Mouse (Mus musculus) c-Kit-negative CD71-positive TER-119-positive erythroid progenitor cells, embryonic 14.5 days (primary cell): ENCODE measurements at regions not wholly inside any gene's neighbourhood (a gene's known extent, or its start where the extent isn't known, plus 50 kb on each side); places are given as distances from the start of the nearest gene placed in this dataset.

Source experiments
- DNase-seq: peaks from one replicate; pipeline ENCODE4 v3.0.0-alpha.2; 2013; ENCODE audit warnings: low read depth, low spot score

- no peak for DNase-seq
These were observed 60.3 kb downstream of the 4930544G11Rik start for GRCm38 (mm10) chr6:66012675-66013074.

- DNase-seq, result no peak
These were observed 71.1 kb downstream of the 4930544G11Rik start for GRCm38 (mm10) chr6:66023531-66023930.

- no peak for DNase-seq
These were observed 84.4 kb downstream of the 4930544G11Rik start for GRCm38 (mm10) chr6:66036789-66037188.

DNA sequence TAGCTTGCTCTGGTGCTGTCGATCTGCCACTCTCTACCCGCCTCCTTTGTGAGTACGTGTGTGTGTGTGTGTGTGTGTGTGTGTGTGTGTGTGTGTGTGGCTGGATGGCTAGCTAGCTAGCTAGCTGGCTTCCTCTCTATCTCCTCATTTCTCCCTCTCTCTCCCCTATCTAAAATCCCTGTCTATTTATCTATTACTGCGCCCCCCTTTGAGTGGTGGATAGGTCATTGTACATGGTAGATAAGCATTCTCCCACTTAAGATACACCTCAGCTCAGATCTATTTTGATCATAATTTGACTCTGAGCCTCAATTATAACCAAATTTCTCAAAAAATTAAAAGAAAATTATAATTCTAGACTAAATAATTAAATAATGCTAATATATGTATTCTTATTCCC lies 99.4 kb downstream of the 4930544G11Rik start:
- DNase-seq, result no peak

- peak; percentile 19 for DNase-seq
These were observed 100.0 kb downstream of the 4930544G11Rik start for GRCm38 (mm10) chr6:66052386-66052785.

DNA sequence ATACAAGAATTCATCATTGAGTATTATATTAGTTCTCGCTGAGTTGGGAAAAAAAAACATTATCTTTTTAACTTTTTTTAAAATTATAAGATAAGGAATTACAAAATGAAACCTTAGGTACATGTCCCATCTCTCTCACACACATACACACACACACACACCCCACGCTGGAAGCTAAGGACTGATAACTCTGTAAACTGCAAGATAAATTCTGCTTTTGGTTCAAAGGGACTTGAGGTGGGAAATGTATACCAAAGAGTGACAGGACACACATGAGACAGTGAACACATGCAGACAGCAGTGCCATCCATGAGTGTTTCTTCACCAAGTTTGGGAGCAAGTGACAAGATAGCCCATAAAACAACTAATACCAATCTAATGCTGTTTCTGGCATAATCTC lies 100.8 kb downstream of the 4930544G11Rik start:
- DNase-seq, result no peak

- DNase-seq, result no peak
These were observed 116.5 kb downstream of the 4930544G11Rik start for GRCm38 (mm10) chr6:66068874-66069273.

DNA sequence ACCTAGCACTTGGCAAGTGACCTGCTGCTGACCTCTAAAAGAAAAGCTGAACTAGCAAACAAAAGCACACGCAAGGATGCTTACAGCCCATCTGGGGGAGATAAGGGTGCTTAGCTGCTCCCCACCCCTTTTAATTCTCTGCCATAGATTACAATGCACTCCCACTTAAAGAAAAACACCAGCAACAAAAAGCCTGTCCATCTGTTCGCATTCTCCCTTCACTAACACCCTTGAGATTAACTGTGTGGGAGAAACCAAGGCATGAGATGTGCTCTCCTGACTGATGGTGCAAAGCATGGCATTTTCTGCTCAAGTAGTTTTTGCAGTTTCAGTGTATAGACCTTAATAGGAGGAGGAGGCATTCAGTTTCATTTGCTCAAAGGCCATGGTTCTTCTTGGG lies 125.0 kb downstream of the 4930544G11Rik start:
- no peak for DNase-seq

GRCm38 (mm10) chr6:66078769-66079168 lies 126.4 kb downstream of the 4930544G11Rik start:
- DNase-seq, result no peak

- no peak for DNase-seq
These were observed 149.2 kb downstream of the 4930544G11Rik start for GRCm38 (mm10) chr6:66101555-66102071.

GRCm38 (mm10) chr6:66114366-66114765 lies 162.0 kb downstream of the 4930544G11Rik start:
- DNase-seq, result no peak

- no peak for DNase-seq
These were observed 169.2 kb downstream of the 4930544G11Rik start for GRCm38 (mm10) chr6:66121479-66122183.

DNA sequence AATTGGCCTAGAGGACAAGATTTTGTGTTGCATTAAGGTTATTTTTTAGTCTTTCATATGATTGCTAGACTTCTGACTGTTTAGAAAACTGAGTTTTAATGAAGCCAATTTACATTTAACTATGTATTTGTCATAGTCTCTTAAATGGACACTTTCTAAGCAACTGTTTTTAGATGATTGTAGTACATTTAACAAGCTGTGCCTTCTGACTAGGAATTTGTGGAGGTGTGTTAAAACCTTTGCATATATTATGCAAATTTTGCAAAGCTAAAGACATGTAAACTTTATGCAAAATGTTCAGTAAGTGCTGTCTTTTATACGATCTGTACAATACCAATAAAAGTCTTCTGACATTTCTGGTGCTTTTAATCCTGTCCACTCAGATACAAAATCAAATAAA lies 171.9 kb downstream of the 4930544G11Rik start:
- no peak for DNase-seq

DNA sequence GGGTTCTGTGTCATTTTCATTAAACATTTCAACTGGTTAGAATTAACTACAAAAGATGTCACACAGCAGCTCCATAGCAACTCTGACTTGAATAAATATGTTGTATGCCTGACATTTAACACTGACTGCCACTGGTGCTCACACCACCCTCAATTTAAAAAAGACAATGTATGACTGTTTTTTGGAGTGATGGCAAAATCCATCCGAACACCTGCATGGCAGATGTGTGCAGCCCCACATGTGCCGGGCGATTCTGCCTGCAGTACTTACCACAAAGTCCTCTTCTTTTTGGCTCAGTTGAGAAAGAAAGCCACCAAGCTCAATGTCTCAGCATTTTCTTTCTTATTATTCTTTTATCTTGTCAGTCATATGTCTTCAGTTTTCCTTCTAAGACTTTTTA lies 199.4 kb downstream of the 4930544G11Rik start:
- no peak for DNase-seq

DNA sequence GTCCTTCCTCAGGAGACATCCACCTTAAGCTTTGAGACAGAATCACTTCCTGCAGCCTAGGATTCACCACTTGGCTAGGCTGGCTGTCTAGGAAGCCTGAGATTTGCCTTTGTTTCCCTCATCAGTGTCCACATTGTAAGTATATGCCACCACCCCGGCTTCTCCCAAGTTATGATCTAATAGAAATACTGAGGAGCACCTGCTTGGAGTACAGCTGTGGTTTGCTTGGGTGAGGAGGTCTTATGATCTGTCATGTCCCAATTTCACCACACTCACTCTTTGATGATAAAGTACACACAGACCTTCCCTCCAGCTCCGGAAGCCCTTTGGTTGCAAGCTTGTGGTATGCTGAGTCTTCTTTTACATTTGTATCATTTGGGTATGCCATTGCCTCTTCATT lies 202.4 kb downstream of the 4930544G11Rik start:
- DNase-seq, result no peak

- no peak for DNase-seq
These were observed 208.4 kb downstream of the 4930544G11Rik start for GRCm38 (mm10) chr6:66160805-66161204.

- DNase-seq, result no peak
These were observed 216.5 kb downstream of the 4930544G11Rik start for GRCm38 (mm10) chr6:66168913-66169312.

GRCm38 (mm10) chr6:66197990-66198389 lies 245.6 kb downstream of the 4930544G11Rik start:
- no peak for DNase-seq

DNA sequence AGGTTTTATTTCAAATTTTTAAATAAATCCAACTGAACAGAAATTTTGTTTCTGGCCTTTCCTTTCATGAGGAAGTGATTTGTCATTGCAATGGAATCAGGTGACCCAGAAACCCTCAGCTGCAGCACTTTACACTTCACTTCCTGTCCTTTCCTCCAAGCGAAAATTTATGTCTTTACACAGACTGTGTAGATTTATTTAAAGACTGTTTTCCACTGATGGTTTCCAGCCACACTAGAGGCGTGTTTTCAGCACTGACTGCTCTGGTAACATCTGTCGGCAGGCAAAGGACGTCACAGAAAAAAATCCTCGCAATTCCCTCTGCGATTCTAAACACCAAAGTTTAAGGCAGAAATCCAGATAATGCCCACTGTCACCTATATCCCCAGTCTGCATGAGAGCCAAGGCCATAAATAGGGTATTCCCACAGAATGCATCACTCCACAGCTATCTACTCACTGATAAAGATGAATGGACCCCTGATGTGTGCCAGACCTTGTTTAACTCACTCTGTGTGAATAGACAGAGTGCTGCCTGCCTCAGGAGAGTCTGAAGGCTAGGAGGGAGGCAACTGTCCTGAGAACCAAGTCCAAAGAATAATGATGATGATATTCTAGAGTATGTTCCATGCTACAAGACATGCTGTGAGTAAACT lies 247.9 kb downstream of the 4930544G11Rik start:
- no peak for DNase-seq

GRCm38 (mm10) chr6:66206197-66206925 lies 254.0 kb downstream of the 4930544G11Rik start:
- no peak for DNase-seq

DNA sequence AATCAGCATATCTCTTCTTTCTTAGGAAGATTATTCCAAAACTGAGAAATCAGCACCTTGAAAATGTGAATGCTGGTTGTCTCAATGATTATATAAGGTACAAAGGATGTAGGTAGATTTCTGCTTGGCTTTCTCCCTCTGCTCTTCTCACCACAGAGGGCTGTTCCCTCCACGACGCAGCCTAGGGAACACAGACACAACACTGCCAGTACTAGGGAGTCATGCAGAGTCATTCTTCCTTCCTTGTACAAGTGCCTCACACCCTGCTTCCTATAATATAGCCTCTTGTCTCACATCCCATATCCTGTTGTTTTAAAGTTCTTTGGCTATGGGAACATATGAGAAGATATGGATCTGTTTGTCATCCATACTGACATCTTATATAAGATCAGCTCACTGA lies 265.1 kb downstream of the 4930544G11Rik start:
- DNase-seq, result no peak

GRCm38 (mm10) chr6:66224164-66224903 lies 271.9 kb downstream of the 4930544G11Rik start:
- no peak for DNase-seq
